Mouse (Mus musculus): ENCODE measurements at regions not wholly inside any gene's neighbourhood (a gene's known extent, or its start where the extent isn't known, plus 50 kb on each side); places are given as distances from the start of the nearest gene placed in this dataset.
"Not testable (repeated sequence)": the region's sequence is repeated elsewhere in the genome, so short reads cannot be mapped to it uniquely, and the experiment has no call there.

- Histone ChIP-seq H3K9ac (ENCODE audit: low read length) (no peak overlapping the region), H3K9me3 (ENCODE audit: control insufficient read depth, low read length) (no peaks in the 10 kb centered on the region), H3K4me1 (ENCODE audit: control insufficient read depth, insufficient read depth, low read length) (no peaks in the 10 kb centered on the region), H3K36me3 (ENCODE audit: control insufficient read depth, insufficient read depth, low read length) (no peaks in the 10 kb centered on the region), H3K4me3 (ENCODE audit: low read depth, low read length) (no peak overlapping the region), H3K4me2 (ENCODE audit: low read depth, severe bottlenecking) (no peak overlapping the region), H3K27ac (replicated peaks; ENCODE audit: low read depth, low read length) (no peak overlapping the region), H3K27me3 (ENCODE audit: control insufficient read depth, insufficient read depth, low read length) (no peaks in the 10 kb centered on the region)
- no peak for ATAC-seq (ENCODE audit: insufficient number of reproducible peaks, low FRiP score, low TSS enrichment, low read depth)
- DNase-seq (ENCODE audit: low spot score): no peak
- WGBS: 87% methylated on average over 2 of the region's 2 CpGs
Observed at GRCm38 (mm10) chr15:32749971-32750370, 505.4 kb downstream of the Sema5a start.

DNA sequence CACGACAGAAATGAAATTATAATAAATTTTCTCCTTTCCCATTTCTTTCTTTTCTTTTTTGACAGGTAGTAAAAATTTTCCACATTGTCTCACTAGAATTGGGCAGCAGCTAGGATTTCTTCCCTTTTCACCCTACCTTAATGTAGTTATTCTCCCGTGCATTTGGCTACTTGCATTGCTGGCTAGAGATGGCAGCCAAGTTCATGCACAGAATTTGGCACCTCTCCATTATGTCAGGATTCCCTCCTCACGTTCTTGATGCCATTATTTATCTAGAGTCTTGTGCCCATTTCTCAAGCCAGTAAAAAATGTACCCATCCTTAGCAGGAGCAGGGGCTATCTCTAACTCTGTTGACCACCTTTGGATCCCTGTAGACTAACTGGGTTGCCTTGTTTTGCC is 507.4 kb downstream of the Sema5a start:
- 77% methylated on average over 3 of the region's 3 CpGs for WGBS
- no peaks in the 10 kb centered on the region for H3K27me3 ChIP-seq (ENCODE audit: control insufficient read depth, insufficient read depth, low read length)
- no peak overlapping the region for H3K4me3 ChIP-seq (ENCODE audit: low read depth, low read length)
- no peak overlapping the region for H3K9ac ChIP-seq (ENCODE audit: low read length)
- H3K4me1 ChIP-seq (ENCODE audit: control insufficient read depth, insufficient read depth, low read length): no peaks in the 10 kb centered on the region
- no peaks in the 10 kb centered on the region for H3K36me3 ChIP-seq (ENCODE audit: control insufficient read depth, insufficient read depth, low read length)
- no peak overlapping the region for H3K27ac ChIP-seq (replicated peaks; ENCODE audit: low read depth, low read length)
- no peak overlapping the region for H3K4me2 ChIP-seq (ENCODE audit: low read depth, severe bottlenecking)
- no peak for DNase-seq (ENCODE audit: low spot score)
- no peaks in the 10 kb centered on the region for H3K9me3 ChIP-seq (ENCODE audit: control insufficient read depth, low read length)
- no peak for ATAC-seq (ENCODE audit: insufficient number of reproducible peaks, low FRiP score, low TSS enrichment, low read depth)

DNA sequence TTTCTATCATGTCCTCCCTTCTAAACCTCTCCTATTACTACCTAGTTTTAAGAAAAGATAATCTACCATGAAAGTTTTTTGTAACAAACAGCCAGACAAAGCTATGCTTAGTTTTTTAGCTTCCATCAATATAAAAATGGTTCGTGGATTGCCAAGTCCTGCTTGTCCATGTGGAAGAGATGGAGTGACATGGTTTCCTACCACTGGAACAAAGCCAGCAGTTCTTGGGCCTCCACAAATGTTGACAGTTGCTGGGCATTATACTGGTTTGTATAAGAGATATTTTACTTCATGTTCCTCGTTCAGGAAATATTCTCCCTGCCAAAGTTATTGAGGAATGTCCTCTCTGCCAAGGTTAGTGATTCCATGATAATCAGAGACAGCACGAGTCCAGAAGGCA is 515.5 kb downstream of the Sema5a start:
- Histone ChIP-seq H3K27me3 (ENCODE audit: control insufficient read depth, insufficient read depth, low read length) (no peaks in the 10 kb centered on the region), H3K4me2 (ENCODE audit: low read depth, severe bottlenecking) (no peak overlapping the region), H3K27ac (replicated peaks; ENCODE audit: low read depth, low read length) (no peak overlapping the region), H3K36me3 (ENCODE audit: control insufficient read depth, insufficient read depth, low read length) (no peaks in the 10 kb centered on the region), H3K9ac (ENCODE audit: low read length) (no peak overlapping the region), H3K4me1 (ENCODE audit: control insufficient read depth, insufficient read depth, low read length) (no peaks in the 10 kb centered on the region), H3K9me3 (ENCODE audit: control insufficient read depth, low read length) (no peaks in the 10 kb centered on the region), H3K4me3 (ENCODE audit: low read depth, low read length) (no peak overlapping the region)
- ATAC-seq (ENCODE audit: insufficient number of reproducible peaks, low FRiP score, low TSS enrichment, low read depth): no peak
- DNase-seq (ENCODE audit: low spot score): no peak
- 75% methylated on average over 3 of the region's 3 CpGs for WGBS

DNA sequence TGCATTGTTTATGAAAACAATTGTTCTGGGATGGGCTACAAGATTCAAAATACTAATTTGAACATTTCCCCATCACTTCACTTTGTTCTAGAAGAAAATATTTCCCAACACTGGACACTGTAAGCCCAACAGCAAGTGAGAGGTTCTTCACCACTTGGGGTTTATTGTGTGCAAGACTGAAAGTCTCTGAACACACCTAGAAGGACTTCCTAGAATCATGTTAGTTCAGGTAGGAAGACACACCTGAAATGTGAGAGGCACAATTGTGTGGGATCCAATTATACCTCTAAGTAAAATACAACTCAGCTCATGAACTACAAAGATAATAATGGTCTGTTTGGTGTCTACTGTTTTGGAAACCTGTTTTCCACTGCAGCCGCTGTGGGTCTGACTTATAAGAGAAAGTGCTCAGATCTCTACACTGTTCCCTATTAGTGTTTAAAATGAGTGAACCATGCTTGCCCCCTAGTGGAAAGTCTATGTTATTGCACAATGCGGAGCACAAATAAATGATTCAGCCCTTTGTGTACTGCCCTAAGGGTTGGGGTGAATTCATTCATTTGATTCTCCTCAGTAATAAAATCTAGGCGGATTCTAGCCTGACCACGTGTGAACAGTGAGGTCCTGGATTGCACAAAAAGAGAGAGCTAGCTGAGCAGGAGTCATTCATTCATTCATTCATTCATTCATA is 521.5 kb downstream of the Sema5a start:
- H3K27me3 ChIP-seq (ENCODE audit: control insufficient read depth, insufficient read depth, low read length): no peaks in the 10 kb centered on the region
- no peaks in the 10 kb centered on the region for H3K4me1 ChIP-seq (ENCODE audit: control insufficient read depth, insufficient read depth, low read length)
- H3K9me3 ChIP-seq (ENCODE audit: control insufficient read depth, low read length): no peaks in the 10 kb centered on the region
- H3K4me2 ChIP-seq (ENCODE audit: low read depth, severe bottlenecking): no peak overlapping the region
- peak; percentile 39 for DNase-seq (ENCODE audit: low spot score)
- H3K9ac ChIP-seq (ENCODE audit: low read length): no peak overlapping the region
- 10% methylated on average over 4 of the region's 4 CpGs for WGBS
- H3K4me3 ChIP-seq (ENCODE audit: low read depth, low read length): no peak overlapping the region
- no peak overlapping the region for H3K27ac ChIP-seq (replicated peaks; ENCODE audit: low read depth, low read length)
- H3K36me3 ChIP-seq (ENCODE audit: control insufficient read depth, insufficient read depth, low read length): no peaks in the 10 kb centered on the region
- peak; percentile 62 for ATAC-seq (ENCODE audit: insufficient number of reproducible peaks, low FRiP score, low TSS enrichment, low read depth)

- 45% methylated on average over 4 of the region's 5 CpGs for WGBS
- Histone ChIP-seq H3K4me2 (ENCODE audit: low read depth, severe bottlenecking) (no peak overlapping the region), H3K27ac (replicated peaks; ENCODE audit: low read depth, low read length) (no peak overlapping the region), H3K9ac (ENCODE audit: low read length) (no peak overlapping the region), H3K4me3 (ENCODE audit: low read depth, low read length) (no peak overlapping the region), H3K9me3 (ENCODE audit: control insufficient read depth, low read length) (no peaks in the 10 kb centered on the region), H3K4me1 (ENCODE audit: control insufficient read depth, insufficient read depth, low read length) (no peaks in the 10 kb centered on the region), H3K36me3 (ENCODE audit: control insufficient read depth, insufficient read depth, low read length) (no peaks in the 10 kb centered on the region), H3K27me3 (ENCODE audit: control insufficient read depth, insufficient read depth, low read length) (no peaks in the 10 kb centered on the region)
- ATAC-seq (ENCODE audit: insufficient number of reproducible peaks, low FRiP score, low TSS enrichment, low read depth) (no peak), DNase-seq (ENCODE audit: low spot score) (no peak)
Observed at GRCm38 (mm10) chr15:32766746-32767471, 522.3 kb downstream of the Sema5a start.

DNA sequence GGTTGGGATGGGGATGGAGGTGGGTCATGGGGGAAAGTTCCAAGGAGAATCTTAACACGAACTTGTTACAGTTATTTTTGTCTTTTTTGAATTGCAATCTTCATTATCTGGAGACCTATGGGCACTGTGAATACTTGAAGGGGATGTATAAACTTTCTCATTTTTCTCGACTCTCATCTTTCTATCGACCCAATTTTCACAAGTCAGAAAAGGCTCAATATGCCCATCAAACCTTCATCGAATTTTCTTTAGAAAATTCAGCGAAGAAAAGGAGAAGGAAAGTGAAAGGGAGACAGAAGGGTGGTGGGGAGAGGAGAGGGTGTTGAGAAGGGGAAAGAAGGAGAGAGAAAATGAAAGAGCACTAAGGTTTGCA is 533.6 kb downstream of the Sema5a start:
- not testable (repeated sequence) for H3K4me2 ChIP-seq (ENCODE audit: low read depth, severe bottlenecking); H3K27ac ChIP-seq (replicated peaks; ENCODE audit: low read depth, low read length); H3K36me3 ChIP-seq (ENCODE audit: control insufficient read depth, insufficient read depth, low read length); H3K27me3 ChIP-seq (ENCODE audit: control insufficient read depth, insufficient read depth, low read length); H3K9me3 ChIP-seq (ENCODE audit: control insufficient read depth, low read length); H3K9ac ChIP-seq (ENCODE audit: low read length); H3K4me3 ChIP-seq (ENCODE audit: low read depth, low read length); DNase-seq (ENCODE audit: low spot score); H3K4me1 ChIP-seq (ENCODE audit: control insufficient read depth, insufficient read depth, low read length); ATAC-seq (ENCODE audit: insufficient number of reproducible peaks, low FRiP score, low TSS enrichment, low read depth)
- 32% methylated on average over 5 of the region's 5 CpGs for WGBS

- not testable (repeated sequence) for H3K9me3 ChIP-seq (ENCODE audit: control insufficient read depth, low read length); H3K27ac ChIP-seq (replicated peaks; ENCODE audit: low read depth, low read length); H3K4me1 ChIP-seq (ENCODE audit: control insufficient read depth, insufficient read depth, low read length); H3K36me3 ChIP-seq (ENCODE audit: control insufficient read depth, insufficient read depth, low read length); H3K27me3 ChIP-seq (ENCODE audit: control insufficient read depth, insufficient read depth, low read length)
- 1% methylated on average over 33 of the region's 34 CpGs for WGBS
- Histone ChIP-seq H3K4me2 (ENCODE audit: low read depth, severe bottlenecking) (peak overlapping the region; percentile 72), H3K4me3 (ENCODE audit: low read depth, low read length) (peak overlapping the region; percentile 51), H3K9ac (ENCODE audit: low read length) (peak overlapping the region; percentile 64)
- ATAC-seq (ENCODE audit: insufficient number of reproducible peaks, low FRiP score, low TSS enrichment, low read depth): peak; percentile 95
- peak; percentile 82 for DNase-seq (ENCODE audit: low spot score)
Observed at GRCm38 (mm10) chr15:32778599-32779273, 534.1 kb downstream of the Sema5a start.

DNA sequence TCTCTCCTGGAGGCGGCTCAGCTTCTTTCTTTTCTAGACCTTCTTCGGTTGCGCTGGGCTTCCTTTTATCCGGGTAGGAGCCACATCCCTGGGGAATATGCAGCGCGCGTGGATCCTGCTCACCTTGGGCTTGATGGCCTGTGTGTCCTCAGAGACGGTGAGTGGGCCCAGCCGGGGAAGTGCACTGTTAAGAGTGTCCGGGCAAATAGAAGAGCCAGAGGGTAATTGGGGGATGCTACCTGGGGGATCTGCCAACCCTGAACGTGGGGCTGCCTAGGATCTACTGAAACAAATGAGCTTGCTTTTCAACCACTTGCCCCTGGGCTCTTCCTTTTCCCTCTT is 534.6 kb downstream of the Sema5a start:
- ATAC-seq (ENCODE audit: insufficient number of reproducible peaks, low FRiP score, low TSS enrichment, low read depth); H3K27ac ChIP-seq (replicated peaks; ENCODE audit: low read depth, low read length); H3K9me3 ChIP-seq (ENCODE audit: control insufficient read depth, low read length); DNase-seq (ENCODE audit: low spot score); H3K27me3 ChIP-seq (ENCODE audit: control insufficient read depth, insufficient read depth, low read length); H3K36me3 ChIP-seq (ENCODE audit: control insufficient read depth, insufficient read depth, low read length); H3K4me1 ChIP-seq (ENCODE audit: control insufficient read depth, insufficient read depth, low read length): not testable (repeated sequence)
- Histone ChIP-seq H3K4me2 (ENCODE audit: low read depth, severe bottlenecking) (peak overlapping the region; percentile 72), H3K4me3 (ENCODE audit: low read depth, low read length) (peak overlapping the region; percentile 51), H3K9ac (ENCODE audit: low read length) (peak overlapping the region; percentile 64)
- WGBS: 7% methylated on average over 11 of the region's 11 CpGs

Measured in limb, embryonic 11.5 days (tissue).